Mouse (Mus musculus) testis, postnatal 10 days (tissue): ENCODE measurements at regions not wholly inside any gene's neighbourhood (a gene's known extent, or its start where the extent isn't known, plus 50 kb on each side); places are given as distances from the start of the nearest gene placed in this dataset.

ENCODE experiments used
- DNase-seq: peaks from one replicate; pipeline ENCODE4 v3.0.0; 2021; ENCODE audit warnings: low spot score

GRCm38 (mm10) chr6:117422846-117423573 is 254.7 kb downstream of the Cxcl12 start:
- DNase-seq: no peak

GRCm38 (mm10) chr6:117426363-117426762 is 258.0 kb downstream of the Cxcl12 start:
- no peak for DNase-seq

- DNase-seq: no peak
These were observed 259.2 kb downstream of the Cxcl12 start for GRCm38 (mm10) chr6:117427351-117428142.

GRCm38 (mm10) chr6:117428441-117428840 is 260.1 kb downstream of the Cxcl12 start:
- no peak for DNase-seq

GRCm38 (mm10) chr6:117430876-117431781 is 262.8 kb downstream of the Cxcl12 start:
- peak; percentile 52 for DNase-seq

- no peak for DNase-seq
These were observed 268.5 kb downstream of the Cxcl12 start for GRCm38 (mm10) chr6:117436851-117437250.

- DNase-seq: peak; percentile 51
These were observed 269.2 kb downstream of the Cxcl12 start for GRCm38 (mm10) chr6:117437411-117438101.

- DNase-seq: no peak
These were observed 280.3 kb downstream of the Cxcl12 start for GRCm38 (mm10) chr6:117448652-117449051.

GRCm38 (mm10) chr6:117451001-117451400 is 282.7 kb downstream of the Cxcl12 start:
- no peak for DNase-seq

GRCm38 (mm10) chr6:117460193-117460592 is 291.9 kb downstream of the Cxcl12 start:
- DNase-seq: no peak

GRCm38 (mm10) chr6:117465165-117465564 is 296.8 kb downstream of the Cxcl12 start:
- DNase-seq: no peak

- no peak for DNase-seq
These were observed 297.4 kb downstream of the Cxcl12 start for GRCm38 (mm10) chr6:117465606-117466174.

- no peak for DNase-seq
These were observed 311.0 kb downstream of the Cxcl12 start for GRCm38 (mm10) chr6:117479376-117479775.

- no peak for DNase-seq
These were observed 312.1 kb downstream of the Cxcl12 start for GRCm38 (mm10) chr6:117480396-117480795.

- DNase-seq: no peak
These were observed 320.8 kb downstream of the Cxcl12 start for GRCm38 (mm10) chr6:117489161-117489560.

GRCm38 (mm10) chr6:117489761-117490396 is 321.5 kb downstream of the Cxcl12 start:
- no peak for DNase-seq

GRCm38 (mm10) chr6:117494971-117495370 is 326.6 kb downstream of the Cxcl12 start:
- no peak for DNase-seq

GRCm38 (mm10) chr6:117497337-117497736 is 329.0 kb downstream of the Cxcl12 start:
- no peak for DNase-seq

- no peak for DNase-seq
These were observed 329.6 kb downstream of the Cxcl12 start for GRCm38 (mm10) chr6:117497904-117498303.

GRCm38 (mm10) chr6:117502346-117502745 is 334.0 kb downstream of the Cxcl12 start:
- no peak for DNase-seq

- no peak for DNase-seq
These were observed 336.2 kb upstream of the Zfp637 start for GRCm38 (mm10) chr6:117504771-117505170.
